Mouse (Mus musculus) kidney, adult 2 months (tissue): ENCODE data around the gene Cirbp. TPM values are rescaled to one million over a fixed set of nuclear protein-coding genes. Genes with fewer than 3 reads are reported as not detected.
A peak's percentile ranks its signal among the peaks of the same experiment; 100 is the strongest.

Experiments used
- DNase-seq: peaks from one replicate; pipeline ENCODE4 v3.0.0; 2021
- H3K27ac ChIP-seq: fragments of 200-500 bp; 2 replicates; pipeline ENCODE4 v1.5.1; 2012; ENCODE audit warnings: low read depth, low read length, control low read depth, inconsistent platforms; ENCODE audit not compliant: insufficient read depth
- H3K27me3 ChIP-seq: fragments of 200-500 bp; replicated peaks from 2 replicates; pipeline ENCODE4 v1.6.1; 2012; ENCODE audit warnings: mild to moderate bottlenecking, moderate library complexity, low read length, inconsistent platforms; ENCODE audit not compliant: control insufficient read depth, insufficient read depth
- H3K36me3 ChIP-seq: fragments of 200-500 bp; 2 replicates; pipeline ENCODE4 v1.6.1; 2012; ENCODE audit warnings: mild to moderate bottlenecking, moderate library complexity, low read length, inconsistent platforms; ENCODE audit not compliant: control insufficient read depth, insufficient read depth
- H3K4me1 ChIP-seq: fragments of 200-500 bp; 2 replicates; pipeline ENCODE4 v1.6.1; 2011; ENCODE audit warnings: low read length; ENCODE audit not compliant: control insufficient read depth, insufficient read depth
- H3K4me3 ChIP-seq: fragments of 200-500 bp; 2 replicates; pipeline ENCODE4 v1.5.1; 2011; ENCODE audit warnings: mild to moderate bottlenecking, low read depth, low read length, control low read depth; ENCODE audit not compliant: insufficient read depth
- CTCF ChIP-seq: fragments of 200-500 bp; conservative IDR thresholded peaks from 2 replicates; pipeline ENCODE4 v1.5.1; 2011; ENCODE audit warnings: low read depth, mild to moderate bottlenecking, control low read depth, low read length, moderate library complexity, mixed read lengths; ENCODE audit not compliant: insufficient read depth, insufficient read length
- POLR2A ChIP-seq: fragments of 200-500 bp; IDR thresholded peaks from one replicate; pipeline ENCODE4 v1.6.1; 2011; ENCODE audit warnings: low read depth, low read length, control low read depth
- WGBS: fragments of 180-500 bp; shearing (Covaris S2); methylation state at CpG from one replicate; pipeline ENCODE4 v1.1.7; 2018; 5-methylcytosine and 5-hydroxymethylcytosine counted together
- polyA plus RNA-seq: library from polyadenylated mRNA; depleted of rRNA; stranded (reverse); fragments of >200 nt; gene quantifications from 2 replicates; pipeline ENCODE4 v1.2.3, GENCODE M21; 2012

Cirbp gene
- polyA plus RNA-seq, 1 experiment, result 86.7 TPM

- Histone ChIP-seq H3K27ac (peak within 1 kb of the TSS; percentile 97), H3K4me1 (peaks cover 30% of the 10 kb centered on the region), H3K36me3 (peaks cover 6% of the 10 kb centered on the region; the same call in 1 of the 2 replicates), H3K27me3 (no peaks in the 10 kb centered on the region), H3K4me3 (peak within 1 kb of the TSS; percentile 91)
- peak; percentile 94 for DNase-seq
- WGBS, result 2% methylated on average over 42 of the region's 42 CpGs
- TF ChIP-seq CTCF (peak; percentile 49), POLR2A (peak; percentile 96)
These were observed 17.8 kb upstream of the Cirbp start, which contains the start of gene Midn for GRCm38 (mm10) chr10:80147719-80148601. Gene Midn (plus strand): TSS chr10:80148272.

- peak; percentile 97 for DNase-seq
- Histone ChIP-seq H3K27me3 (no peaks in the 10 kb centered on the region), H3K36me3 (peaks cover 6% of the 10 kb centered on the region; the same call in 1 of the 2 replicates), H3K4me1 (peaks cover 32% of the 10 kb centered on the region), H3K27ac (peak overlapping the region; percentile 97), H3K4me3 (peak overlapping the region; percentile 91)
- TF ChIP-seq POLR2A (no peak), CTCF (peak; percentile 58)
- WGBS, result 1% methylated on average over 57 of the region's 57 CpGs
These were observed 17.0 kb upstream of the Cirbp start for GRCm38 (mm10) chr10:80148610-80149290.

GRCm38 (mm10) chr10:80149291-80150225 lies 16.2 kb upstream of the Cirbp start:
- Histone ChIP-seq H3K27ac (peak overlapping the region; percentile 97), H3K36me3 (peaks cover 14% of the 10 kb centered on the region), H3K4me1 (peaks cover 38% of the 10 kb centered on the region), H3K4me3 (peak overlapping the region; percentile 91), H3K27me3 (no peaks in the 10 kb centered on the region)
- WGBS, result under 1% methylated on average over 88 of the region's 88 CpGs
- peak; percentile 99 for DNase-seq
- TF ChIP-seq POLR2A (peak; percentile 75), CTCF (no peak)

- peak; percentile 51 for DNase-seq
- H3K36me3 ChIP-seq, result peaks cover 20% of the 10 kb centered on the region
- WGBS, result under 1% methylated on average over 66 of the region's 71 CpGs
These were observed 15.3 kb upstream of the Cirbp start for GRCm38 (mm10) chr10:80150226-80151210.

GRCm38 (mm10) chr10:80151211-80152034 lies 14.4 kb upstream of the Cirbp start:
- WGBS, result under 1% methylated on average over 26 of the region's 26 CpGs
- peak overlapping the region; percentile 55 for H3K4me3 ChIP-seq
- peaks cover 21% of the 10 kb centered on the region for H3K36me3 ChIP-seq
- no peak for TF ChIP-seq POLR2A
- H3K27me3 ChIP-seq, result no peaks in the 10 kb centered on the region
- peak overlapping the region; percentile 95 for H3K27ac ChIP-seq
- H3K4me1 ChIP-seq, result peaks cover 42% of the 10 kb centered on the region
- DNase-seq, result peak; percentile 93

More at GRCm38 (mm10) chr10:80150226-80151210, 15.3 kb upstream of the Cirbp start:
- peak overlapping the region; percentile 55 for H3K4me3 ChIP-seq
- peak overlapping the region; percentile 95 for H3K27ac ChIP-seq
- TF ChIP-seq POLR2A, result no peak
- no peak for TF ChIP-seq CTCF
- no peaks in the 10 kb centered on the region for H3K27me3 ChIP-seq
- H3K4me1 ChIP-seq, result peaks cover 45% of the 10 kb centered on the region
